Mouse (Mus musculus): ENCODE results near the gene Osbp2. TPM values are rescaled to one million over a fixed set of nuclear protein-coding genes. Genes with fewer than 3 reads are reported as not detected.

Gene Osbp2
- polyA plus RNA-seq, 1 experiment from 2014 or later = 1.5 TPM

GRCm38 (mm10) chr11:3903046-3903445 is 39.3 kb upstream of the Osbp2 start:
- WGBS = 86% methylated on average over 5 of the region's 5 CpGs
- Histone ChIP-seq H3K27ac (ENCODE audit: low read depth, low read length) (no peak overlapping the region), H3K36me3 (ENCODE audit: control insufficient read depth, insufficient read depth, low read length) (no peaks in the 10 kb centered on the region; the same call in 1 of the 2 replicates), H3K4me2 (no peak overlapping the region), H3K4me1 (ENCODE audit: control insufficient read depth, insufficient read depth, low read length) (no peaks in the 10 kb centered on the region), H3K27me3 (ENCODE audit: control insufficient read depth, insufficient read depth, low read length) (no peaks in the 10 kb centered on the region), H3K9me3 (ENCODE audit: control insufficient read depth, low read length) (no peaks in the 10 kb centered on the region), H3K4me3 (ENCODE audit: low read depth, low read length) (no peak overlapping the region), H3K9ac (ENCODE audit: low read length) (no peak overlapping the region)
- ATAC-seq (ENCODE audit: low FRiP score) (no peak), DNase-seq (ENCODE audit: low spot score, missing footprints) (no peak)

GRCm38 (mm10) chr11:3902516-3902915 is 38.8 kb upstream of the Osbp2 start:
- no peaks in the 10 kb centered on the region for H3K27me3 ChIP-seq (ENCODE audit: control insufficient read depth, insufficient read depth, low read length)
- 84% methylated on average over 3 of the region's 3 CpGs for WGBS
- no peak for ATAC-seq (ENCODE audit: low FRiP score)
- H3K4me3 ChIP-seq (ENCODE audit: low read depth, low read length) = no peak overlapping the region
- H3K4me2 ChIP-seq = no peak overlapping the region
- H3K27ac ChIP-seq (ENCODE audit: low read depth, low read length) = no peak overlapping the region
- no peak for DNase-seq (ENCODE audit: low spot score, missing footprints)
- no peak overlapping the region for H3K9ac ChIP-seq (ENCODE audit: low read length)
- H3K9me3 ChIP-seq (ENCODE audit: control insufficient read depth, low read length) = no peaks in the 10 kb centered on the region
- H3K4me1 ChIP-seq (ENCODE audit: control insufficient read depth, insufficient read depth, low read length) = no peaks in the 10 kb centered on the region
- no peaks in the 10 kb centered on the region; the same call in 1 of the 2 replicates for H3K36me3 ChIP-seq (ENCODE audit: control insufficient read depth, insufficient read depth, low read length)

GRCm38 (mm10) chr11:3900296-3900695 is 36.6 kb upstream of the Osbp2 start:
- DNase-seq (ENCODE audit: low spot score, missing footprints) = no peak
- Histone ChIP-seq H3K27me3 (ENCODE audit: control insufficient read depth, insufficient read depth, low read length) (no peaks in the 10 kb centered on the region), H3K9ac (ENCODE audit: low read length) (no peak overlapping the region), H3K4me3 (ENCODE audit: low read depth, low read length) (no peak overlapping the region), H3K9me3 (ENCODE audit: control insufficient read depth, low read length) (no peaks in the 10 kb centered on the region), H3K36me3 (ENCODE audit: control insufficient read depth, insufficient read depth, low read length) (no peaks in the 10 kb centered on the region; the same call in 1 of the 2 replicates), H3K4me1 (ENCODE audit: control insufficient read depth, insufficient read depth, low read length) (peaks cover 3% of the 10 kb centered on the region), H3K4me2 (no peak overlapping the region), H3K27ac (ENCODE audit: low read depth, low read length) (no peak overlapping the region)
- no peak for ATAC-seq (ENCODE audit: low FRiP score)
- WGBS = 84% methylated on average over 6 of the region's 6 CpGs

- WGBS = 82% methylated on average over 1 of the region's 1 CpGs
- Histone ChIP-seq H3K4me1 (ENCODE audit: control insufficient read depth, insufficient read depth, low read length) (peaks cover 5% of the 10 kb centered on the region), H3K36me3 (ENCODE audit: control insufficient read depth, insufficient read depth, low read length) (no peaks in the 10 kb centered on the region; the same call in 1 of the 2 replicates), H3K4me3 (ENCODE audit: low read depth, low read length) (no peak overlapping the region), H3K4me2 (no peak overlapping the region), H3K27me3 (ENCODE audit: control insufficient read depth, insufficient read depth, low read length) (no peaks in the 10 kb centered on the region), H3K27ac (ENCODE audit: low read depth, low read length) (no peak overlapping the region), H3K9me3 (ENCODE audit: control insufficient read depth, low read length) (no peaks in the 10 kb centered on the region), H3K9ac (ENCODE audit: low read length) (no peak overlapping the region)
- no peak for ATAC-seq (ENCODE audit: low FRiP score)
- no peak for DNase-seq (ENCODE audit: low spot score, missing footprints)
Observed at GRCm38 (mm10) chr11:3895933-3896332, 32.2 kb upstream of the Osbp2 start.

GRCm38 (mm10) chr11:3895458-3895857 is 31.8 kb upstream of the Osbp2 start:
- Histone ChIP-seq H3K36me3 (ENCODE audit: control insufficient read depth, insufficient read depth, low read length) (no peaks in the 10 kb centered on the region; the same call in 1 of the 2 replicates), H3K4me3 (ENCODE audit: low read depth, low read length) (peak overlapping the region; percentile 48), H3K9ac (ENCODE audit: low read length) (peak overlapping the region; percentile 76), H3K27ac (ENCODE audit: low read depth, low read length) (peak overlapping the region; percentile 80; the same call in 1 of the 2 replicates), H3K4me2 (peak overlapping the region; percentile 46), H3K27me3 (ENCODE audit: control insufficient read depth, insufficient read depth, low read length) (no peaks in the 10 kb centered on the region), H3K4me1 (ENCODE audit: control insufficient read depth, insufficient read depth, low read length) (peaks cover 5% of the 10 kb centered on the region), H3K9me3 (ENCODE audit: control insufficient read depth, low read length) (no peaks in the 10 kb centered on the region)
- no peak for ATAC-seq (ENCODE audit: low FRiP score)
- WGBS = 8% methylated on average over 10 of the region's 10 CpGs
- DNase-seq (ENCODE audit: low spot score, missing footprints) = no peak

- H3K4me3 ChIP-seq (ENCODE audit: low read depth, low read length) = peak within 1 kb of the TSS; percentile 48
- H3K9me3 ChIP-seq (ENCODE audit: control insufficient read depth, low read length) = no peaks in the 10 kb centered on the region
- peak within 1 kb of the TSS; percentile 46 for H3K4me2 ChIP-seq
- ATAC-seq (ENCODE audit: low FRiP score) (peak; percentile 99), DNase-seq (ENCODE audit: low spot score, missing footprints) (peak; percentile 99)
- H3K9ac ChIP-seq (ENCODE audit: low read length) = peak within 1 kb of the TSS; percentile 76
- peak within 1 kb of the TSS; percentile 80 for H3K27ac ChIP-seq (ENCODE audit: low read depth, low read length)
- H3K36me3 ChIP-seq (ENCODE audit: control insufficient read depth, insufficient read depth, low read length) = no peaks in the 10 kb centered on the region; the same call in 1 of the 2 replicates
- H3K4me1 ChIP-seq (ENCODE audit: control insufficient read depth, insufficient read depth, low read length) = peaks cover 5% of the 10 kb centered on the region
- no peaks in the 10 kb centered on the region for H3K27me3 ChIP-seq (ENCODE audit: control insufficient read depth, insufficient read depth, low read length)
- 2% methylated on average over 46 of the region's 46 CpGs for WGBS
Observed at GRCm38 (mm10) chr11:3894406-3895281, 30.9 kb upstream of the Osbp2 start, which contains the start of the genes 4921536K21Rik and Dusp18. Gene 4921536K21Rik (minus strand): TSS chr11:3895098. Gene Dusp18 (plus strand): TSS chr11:3895240.

GRCm38 (mm10) chr11:3893970-3894369 is 30.3 kb upstream of the Osbp2 start:
- H3K27ac ChIP-seq (ENCODE audit: low read depth, low read length) = no peak overlapping the region
- WGBS = 83% methylated on average over 6 of the region's 6 CpGs
- no peaks in the 10 kb centered on the region for H3K9me3 ChIP-seq (ENCODE audit: control insufficient read depth, low read length)
- ATAC-seq (ENCODE audit: low FRiP score) (no peak), DNase-seq (ENCODE audit: low spot score, missing footprints) (peak; percentile 81)
- H3K36me3 ChIP-seq (ENCODE audit: control insufficient read depth, insufficient read depth, low read length) = no peaks in the 10 kb centered on the region; the same call in 1 of the 2 replicates
- H3K27me3 ChIP-seq (ENCODE audit: control insufficient read depth, insufficient read depth, low read length) = no peaks in the 10 kb centered on the region
- H3K4me3 ChIP-seq (ENCODE audit: low read depth, low read length) = no peak overlapping the region
- H3K4me2 ChIP-seq = peak overlapping the region; percentile 46; the same call in 1 of the 2 replicates
- H3K4me1 ChIP-seq (ENCODE audit: control insufficient read depth, insufficient read depth, low read length) = peaks cover 5% of the 10 kb centered on the region
- no peak overlapping the region for H3K9ac ChIP-seq (ENCODE audit: low read length)

- Histone ChIP-seq H3K4me2 (no peak overlapping the region), H3K9me3 (ENCODE audit: control insufficient read depth, low read length) (no peaks in the 10 kb centered on the region), H3K9ac (ENCODE audit: low read length) (no peak overlapping the region), H3K4me1 (ENCODE audit: control insufficient read depth, insufficient read depth, low read length) (no peaks in the 10 kb centered on the region), H3K27me3 (ENCODE audit: control insufficient read depth, insufficient read depth, low read length) (no peaks in the 10 kb centered on the region), H3K36me3 (ENCODE audit: control insufficient read depth, insufficient read depth, low read length) (no peaks in the 10 kb centered on the region), H3K27ac (ENCODE audit: low read depth, low read length) (no peak overlapping the region), H3K4me3 (ENCODE audit: low read depth, low read length) (no peak overlapping the region)
- WGBS = 85% methylated on average over 5 of the region's 5 CpGs
- DNase-seq (ENCODE audit: low spot score, missing footprints) (no peak), ATAC-seq (ENCODE audit: low FRiP score) (no peak)
Observed at GRCm38 (mm10) chr11:3887331-3887730, 23.6 kb upstream of the Osbp2 start.

GRCm38 (mm10) chr11:3883711-3884110 is 20.0 kb upstream of the Osbp2 start:
- ATAC-seq (ENCODE audit: low FRiP score) = no peak
- Histone ChIP-seq H3K4me1 (ENCODE audit: control insufficient read depth, insufficient read depth, low read length) (no peaks in the 10 kb centered on the region), H3K4me3 (ENCODE audit: low read depth, low read length) (no peak overlapping the region), H3K4me2 (no peak overlapping the region), H3K9me3 (ENCODE audit: control insufficient read depth, low read length) (no peaks in the 10 kb centered on the region), H3K27me3 (ENCODE audit: control insufficient read depth, insufficient read depth, low read length) (no peaks in the 10 kb centered on the region), H3K9ac (ENCODE audit: low read length) (no peak overlapping the region), H3K36me3 (ENCODE audit: control insufficient read depth, insufficient read depth, low read length) (no peaks in the 10 kb centered on the region), H3K27ac (ENCODE audit: low read depth, low read length) (no peak overlapping the region)
- WGBS = 89% methylated on average over 3 of the region's 3 CpGs
- no peak for DNase-seq (ENCODE audit: low spot score, missing footprints)
